Mouse (Mus musculus): ENCODE data around the gene Ei24. TPM values are rescaled to one million over a fixed set of nuclear protein-coding genes. Genes with fewer than 3 reads are reported as not detected.

The Ei24 gene
- polyA plus RNA-seq (2012; ENCODE audit: insufficient read depth, insufficient read length, missing spikeins), result 81.5 and 85.9 TPM in 2 replicates

GRCm38 (mm10) chr9:36796781-36797555, at the start of gene Ei24:
TSS of gene Ei24 (minus strand) at chr9:36797393.
- Histone ChIP-seq H3K27ac (replicated peaks; ENCODE audit: low read depth, low read length) (peak within 1 kb of the TSS; percentile 73), H3K4me1 (ENCODE audit: control insufficient read depth, insufficient read depth, insufficient read length, low read length) (no peaks in the 10 kb centered on the region; the same call in 1 of the 2 replicates), H3K4me3 (ENCODE audit: insufficient read depth, low read depth, low read length) (peak within 1 kb of the TSS; percentile 94)

GRCm38 (mm10) chr9:36846346-36846745, 49.2 kb upstream of the Ei24 start:
- H3K4me1 ChIP-seq (ENCODE audit: control insufficient read depth, insufficient read depth, insufficient read length, low read length), result no peaks in the 10 kb centered on the region; the same call in 1 of the 2 replicates
- no peak overlapping the region for H3K4me3 ChIP-seq (ENCODE audit: insufficient read depth, low read depth, low read length)
- H3K27ac ChIP-seq (replicated peaks; ENCODE audit: low read depth, low read length), result no peak overlapping the region

- Histone ChIP-seq H3K27ac (replicated peaks; ENCODE audit: low read depth, low read length) (no peak overlapping the region), H3K4me1 (ENCODE audit: control insufficient read depth, insufficient read depth, insufficient read length, low read length) (no peaks in the 10 kb centered on the region), H3K4me3 (ENCODE audit: insufficient read depth, low read depth, low read length) (peak overlapping the region; percentile 64; the same call in 1 of the 2 replicates)
These were observed 36.7 kb upstream of the Ei24 start for GRCm38 (mm10) chr9:36833914-36834313.

GRCm38 (mm10) chr9:36833043-36833881, 36.1 kb upstream of the Ei24 start:
- no peak overlapping the region for H3K27ac ChIP-seq (replicated peaks; ENCODE audit: low read depth, low read length)
- H3K4me1 ChIP-seq (ENCODE audit: control insufficient read depth, insufficient read depth, insufficient read length, low read length), result no peaks in the 10 kb centered on the region
- H3K4me3 ChIP-seq (ENCODE audit: insufficient read depth, low read depth, low read length), result peak overlapping the region; percentile 64

- Histone ChIP-seq H3K27ac (replicated peaks; ENCODE audit: low read depth, low read length) (no peak overlapping the region), H3K4me3 (ENCODE audit: insufficient read depth, low read depth, low read length) (peak overlapping the region; percentile 64), H3K4me1 (ENCODE audit: control insufficient read depth, insufficient read depth, insufficient read length, low read length) (no peaks in the 10 kb centered on the region)
These were observed 35.3 kb upstream of the Ei24 start for GRCm38 (mm10) chr9:36832529-36832928.

GRCm38 (mm10) chr9:36831401-36831800, 34.2 kb upstream of the Ei24 start:
- Histone ChIP-seq H3K27ac (replicated peaks; ENCODE audit: low read depth, low read length) (no peak overlapping the region), H3K4me3 (ENCODE audit: insufficient read depth, low read depth, low read length) (no peak overlapping the region), H3K4me1 (ENCODE audit: control insufficient read depth, insufficient read depth, insufficient read length, low read length) (no peaks in the 10 kb centered on the region)

GRCm38 (mm10) chr9:36826612-36827363, 29.6 kb upstream of the Ei24 start:
- H3K4me3 ChIP-seq (ENCODE audit: insufficient read depth, low read depth, low read length), result no peak overlapping the region
- H3K27ac ChIP-seq (replicated peaks; ENCODE audit: low read depth, low read length), result no peak overlapping the region
- no peaks in the 10 kb centered on the region for H3K4me1 ChIP-seq (ENCODE audit: control insufficient read depth, insufficient read depth, insufficient read length, low read length)

GRCm38 (mm10) chr9:36822024-36822423, 24.8 kb upstream of the Ei24 start:
- no peaks in the 10 kb centered on the region for H3K4me1 ChIP-seq (ENCODE audit: control insufficient read depth, insufficient read depth, insufficient read length, low read length)
- no peak overlapping the region for H3K27ac ChIP-seq (replicated peaks; ENCODE audit: low read depth, low read length)
- H3K4me3 ChIP-seq (ENCODE audit: insufficient read depth, low read depth, low read length), result no peak overlapping the region

- no peak within 1 kb of the TSS for H3K27ac ChIP-seq (replicated peaks; ENCODE audit: low read depth, low read length)
- no peak within 1 kb of the TSS for H3K4me3 ChIP-seq (ENCODE audit: insufficient read depth, low read depth, low read length)
- no peaks in the 10 kb centered on the region for H3K4me1 ChIP-seq (ENCODE audit: control insufficient read depth, insufficient read depth, insufficient read length, low read length)
These were observed 24.4 kb upstream of the Ei24 start, which contains the start of gene Fez1 for GRCm38 (mm10) chr9:36821644-36822000. TSS of gene Fez1 (plus strand) at chr9:36821864.

GRCm38 (mm10) chr9:36820969-36821643, 23.9 kb upstream of the Ei24 start:
- no peaks in the 10 kb centered on the region for H3K4me1 ChIP-seq (ENCODE audit: control insufficient read depth, insufficient read depth, insufficient read length, low read length)
- no peak overlapping the region for H3K4me3 ChIP-seq (ENCODE audit: insufficient read depth, low read depth, low read length)
- H3K27ac ChIP-seq (replicated peaks; ENCODE audit: low read depth, low read length), result no peak overlapping the region

- no peaks in the 10 kb centered on the region for H3K4me1 ChIP-seq (ENCODE audit: control insufficient read depth, insufficient read depth, insufficient read length, low read length)
- no peak overlapping the region for H3K4me3 ChIP-seq (ENCODE audit: insufficient read depth, low read depth, low read length)
- peak overlapping the region; percentile 53; the same call in 1 of the 2 replicates for H3K27ac ChIP-seq (replicated peaks; ENCODE audit: low read depth, low read length)
These were observed 21.7 kb upstream of the Ei24 start for GRCm38 (mm10) chr9:36818905-36819304.

GRCm38 (mm10) chr9:36814486-36814885, 17.3 kb upstream of the Ei24 start:
- no peaks in the 10 kb centered on the region for H3K4me1 ChIP-seq (ENCODE audit: control insufficient read depth, insufficient read depth, insufficient read length, low read length)
- H3K27ac ChIP-seq (replicated peaks; ENCODE audit: low read depth, low read length), result no peak overlapping the region
- H3K4me3 ChIP-seq (ENCODE audit: insufficient read depth, low read depth, low read length), result no peak overlapping the region

GRCm38 (mm10) chr9:36808126-36808785, 11.1 kb upstream of the Ei24 start:
- no peaks in the 10 kb centered on the region for H3K4me1 ChIP-seq (ENCODE audit: control insufficient read depth, insufficient read depth, insufficient read length, low read length)
- H3K4me3 ChIP-seq (ENCODE audit: insufficient read depth, low read depth, low read length), result no peak overlapping the region
- H3K27ac ChIP-seq (replicated peaks; ENCODE audit: low read depth, low read length), result no peak overlapping the region
